Mouse (Mus musculus): ENCODE results near the gene Abcb4.
"Not testable (repeated sequence)": the region's sequence is repeated elsewhere in the genome, so short reads cannot be mapped to it uniquely, and the experiment has no call there.

The Abcb4 gene

GRCm38 (mm10) chr5:8997513-8997895 is 104.0 kb downstream of the Abcb4 start:
- no peak for DNase-seq (ENCODE audit: low spot score in 2 of 2)

GRCm38 (mm10) chr5:8999108-8999507 is 105.6 kb downstream of the Abcb4 start:
- no peak for DNase-seq (ENCODE audit: low spot score in 2 of 2)

DNA sequence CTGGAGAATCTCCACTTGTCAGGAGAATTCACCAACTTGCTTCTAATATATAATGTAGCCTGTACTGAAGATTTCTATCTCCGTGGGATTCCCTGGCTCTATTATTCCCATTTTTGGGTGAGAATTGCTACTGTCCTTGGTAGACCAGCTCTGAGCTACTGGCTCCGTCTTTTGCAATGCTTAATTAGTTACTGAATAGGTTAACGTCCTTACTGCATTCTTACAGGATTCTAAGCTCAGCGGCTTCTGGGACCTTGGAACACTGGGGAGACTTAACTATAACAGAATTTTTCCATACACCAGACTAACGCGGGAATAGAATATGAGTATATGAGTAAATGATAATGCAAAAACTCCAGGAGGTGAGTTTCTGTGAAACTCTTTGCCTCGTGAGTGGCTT is 106.5 kb downstream of the Abcb4 start:
- DNase-seq (ENCODE audit: low spot score in 2 of 2), result not testable (repeated sequence)

- not testable (repeated sequence) for DNase-seq (ENCODE audit: low spot score in 2 of 2)
Observed at GRCm38 (mm10) chr5:9006585-9006984, 113.1 kb downstream of the Abcb4 start.

Measured in heart, adult 9 months (tissue).